Mouse (Mus musculus): Measurements from ENCODE around the gene Ppp1r3c. TPM values are rescaled to one million over a fixed set of nuclear protein-coding genes. Genes with fewer than 3 reads are reported as not detected.

The Ppp1r3c gene
- polyA plus RNA-seq, 1 experiment from 2014 or later, result 30.6 TPM

DNA sequence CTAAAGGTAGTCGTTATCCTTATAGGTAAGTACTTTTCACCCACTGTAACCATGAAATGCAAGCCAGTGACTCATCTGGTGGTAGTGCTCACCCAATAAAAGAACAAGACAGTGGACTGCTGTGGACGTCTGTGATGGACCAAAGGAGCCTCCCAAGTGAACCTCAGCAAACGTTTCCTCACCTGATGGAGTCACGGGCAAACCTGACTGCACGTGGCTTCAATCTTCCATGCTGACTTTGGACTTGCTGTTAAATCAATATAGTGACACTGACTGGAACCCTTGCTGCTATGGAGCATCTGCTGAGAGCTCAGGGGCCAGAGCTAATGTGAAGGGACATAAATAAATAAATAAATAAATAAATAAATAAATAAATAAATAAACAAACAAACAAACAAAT is 44.5 kb downstream of the Ppp1r3c start:
- no peaks in the 10 kb centered on the region for H3K36me3 ChIP-seq (ENCODE audit: control insufficient read depth, insufficient read depth, low read length)
- no peak overlapping the region for H3K4me2 ChIP-seq (ENCODE audit: low read length)
- no peak overlapping the region for H3K4me3 ChIP-seq (ENCODE audit: low read length)
- H3K9me3 ChIP-seq (ENCODE audit: control insufficient read depth, low read length), result no peaks in the 10 kb centered on the region
- no peaks in the 10 kb centered on the region for H3K27me3 ChIP-seq (replicated peaks; ENCODE audit: control insufficient read depth, insufficient read depth, low read length)
- 89% methylated on average over 5 of the region's 5 CpGs for WGBS
- peaks cover 6% of the 10 kb centered on the region for H3K4me1 ChIP-seq (ENCODE audit: control insufficient read depth, insufficient read depth, low read depth, low read length)
- ATAC-seq, result no peak
- H3K9ac ChIP-seq (ENCODE audit: low read depth, low read length), result no peak overlapping the region
- H3K27ac ChIP-seq (ENCODE audit: low read depth, low read length), result no peak overlapping the region

GRCm38 (mm10) chr19:36691245-36691644 is 45.2 kb downstream of the Ppp1r3c start:
- no peak overlapping the region for H3K27ac ChIP-seq (ENCODE audit: low read depth, low read length)
- no peaks in the 10 kb centered on the region for H3K27me3 ChIP-seq (replicated peaks; ENCODE audit: control insufficient read depth, insufficient read depth, low read length)
- H3K9ac ChIP-seq (ENCODE audit: low read depth, low read length), result no peak overlapping the region
- ATAC-seq, result no peak
- no peak overlapping the region for H3K4me2 ChIP-seq (ENCODE audit: low read length)
- no peaks in the 10 kb centered on the region for H3K9me3 ChIP-seq (ENCODE audit: control insufficient read depth, low read length)
- 92% methylated on average over 2 of the region's 2 CpGs for WGBS
- H3K36me3 ChIP-seq (ENCODE audit: control insufficient read depth, insufficient read depth, low read length), result no peaks in the 10 kb centered on the region
- no peak overlapping the region for H3K4me3 ChIP-seq (ENCODE audit: low read length)
- H3K4me1 ChIP-seq (ENCODE audit: control insufficient read depth, insufficient read depth, low read depth, low read length), result peaks cover 4% of the 10 kb centered on the region

GRCm38 (mm10) chr19:36689205-36689604 is 47.2 kb downstream of the Ppp1r3c start:
- no peak overlapping the region for H3K4me3 ChIP-seq (ENCODE audit: low read length)
- ATAC-seq, result 0 out of 2 replicates have a peak, but pooled peaks have one; percentile 21
- peak overlapping the region; percentile 68; the same call in 1 of the 2 replicates for H3K27ac ChIP-seq (ENCODE audit: low read depth, low read length)
- peaks cover 4% of the 10 kb centered on the region for H3K4me1 ChIP-seq (ENCODE audit: control insufficient read depth, insufficient read depth, low read depth, low read length)
- H3K4me2 ChIP-seq (ENCODE audit: low read length), result no peak overlapping the region
- no peaks in the 10 kb centered on the region for H3K27me3 ChIP-seq (replicated peaks; ENCODE audit: control insufficient read depth, insufficient read depth, low read length)
- H3K36me3 ChIP-seq (ENCODE audit: control insufficient read depth, insufficient read depth, low read length), result no peaks in the 10 kb centered on the region
- 32% methylated on average over 5 of the region's 5 CpGs for WGBS
- H3K9me3 ChIP-seq (ENCODE audit: control insufficient read depth, low read length), result no peaks in the 10 kb centered on the region
- no peak overlapping the region for H3K9ac ChIP-seq (ENCODE audit: low read depth, low read length)

GRCm38 (mm10) chr19:36687843-36688637 is 48.4 kb downstream of the Ppp1r3c start:
- 48% methylated on average over 8 of the region's 8 CpGs for WGBS
- no peaks in the 10 kb centered on the region for H3K27me3 ChIP-seq (replicated peaks; ENCODE audit: control insufficient read depth, insufficient read depth, low read length)
- no peak overlapping the region for H3K4me2 ChIP-seq (ENCODE audit: low read length)
- peak; percentile 79 for ATAC-seq
- H3K9ac ChIP-seq (ENCODE audit: low read depth, low read length), result no peak overlapping the region
- H3K27ac ChIP-seq (ENCODE audit: low read depth, low read length), result peak overlapping the region; percentile 68
- H3K4me1 ChIP-seq (ENCODE audit: control insufficient read depth, insufficient read depth, low read depth, low read length), result peaks cover 4% of the 10 kb centered on the region
- no peak overlapping the region for H3K4me3 ChIP-seq (ENCODE audit: low read length)
- H3K9me3 ChIP-seq (ENCODE audit: control insufficient read depth, low read length), result no peaks in the 10 kb centered on the region
- H3K36me3 ChIP-seq (ENCODE audit: control insufficient read depth, insufficient read depth, low read length), result no peaks in the 10 kb centered on the region

GRCm38 (mm10) chr19:36687044-36687443 is 49.4 kb downstream of the Ppp1r3c start:
- 77% methylated on average over 9 of the region's 9 CpGs for WGBS
- Histone ChIP-seq H3K27me3 (replicated peaks; ENCODE audit: control insufficient read depth, insufficient read depth, low read length) (no peaks in the 10 kb centered on the region), H3K4me3 (ENCODE audit: low read length) (no peak overlapping the region), H3K9ac (ENCODE audit: low read depth, low read length) (no peak overlapping the region), H3K36me3 (ENCODE audit: control insufficient read depth, insufficient read depth, low read length) (no peaks in the 10 kb centered on the region), H3K9me3 (ENCODE audit: control insufficient read depth, low read length) (no peaks in the 10 kb centered on the region), H3K27ac (ENCODE audit: low read depth, low read length) (no peak overlapping the region), H3K4me1 (ENCODE audit: control insufficient read depth, insufficient read depth, low read depth, low read length) (peaks cover 4% of the 10 kb centered on the region), H3K4me2 (ENCODE audit: low read length) (no peak overlapping the region)
- ATAC-seq, result no peak

DNA sequence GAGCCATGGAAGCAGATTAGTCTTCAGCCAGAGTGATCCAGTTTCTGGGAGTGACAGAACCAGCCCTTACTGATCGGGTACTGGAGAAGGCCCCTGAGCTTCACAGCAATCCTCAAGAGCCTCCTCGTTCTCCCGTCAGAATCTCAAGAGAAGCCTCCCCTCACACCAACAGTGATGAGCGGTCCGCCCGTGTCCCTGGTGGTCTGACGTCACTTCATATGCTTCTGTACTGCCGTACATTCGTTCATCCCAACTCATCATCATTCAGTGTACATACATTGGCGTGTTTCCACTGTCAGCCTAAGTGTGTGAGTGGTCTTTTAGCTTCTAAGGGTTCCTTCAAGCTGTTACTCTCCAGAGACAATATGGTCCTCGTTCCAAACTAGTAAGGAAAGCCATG is 50.4 kb downstream of the Ppp1r3c start:
- Histone ChIP-seq H3K27ac (ENCODE audit: low read depth, low read length) (no peak overlapping the region), H3K4me3 (ENCODE audit: low read length) (no peak overlapping the region), H3K27me3 (replicated peaks; ENCODE audit: control insufficient read depth, insufficient read depth, low read length) (no peaks in the 10 kb centered on the region), H3K9me3 (ENCODE audit: control insufficient read depth, low read length) (no peaks in the 10 kb centered on the region), H3K36me3 (ENCODE audit: control insufficient read depth, insufficient read depth, low read length) (no peaks in the 10 kb centered on the region), H3K4me2 (ENCODE audit: low read length) (no peak overlapping the region), H3K9ac (ENCODE audit: low read depth, low read length) (no peak overlapping the region), H3K4me1 (ENCODE audit: control insufficient read depth, insufficient read depth, low read depth, low read length) (peaks cover 4% of the 10 kb centered on the region)
- WGBS, result 85% methylated on average over 11 of the region's 11 CpGs
- no peak for ATAC-seq

DNA sequence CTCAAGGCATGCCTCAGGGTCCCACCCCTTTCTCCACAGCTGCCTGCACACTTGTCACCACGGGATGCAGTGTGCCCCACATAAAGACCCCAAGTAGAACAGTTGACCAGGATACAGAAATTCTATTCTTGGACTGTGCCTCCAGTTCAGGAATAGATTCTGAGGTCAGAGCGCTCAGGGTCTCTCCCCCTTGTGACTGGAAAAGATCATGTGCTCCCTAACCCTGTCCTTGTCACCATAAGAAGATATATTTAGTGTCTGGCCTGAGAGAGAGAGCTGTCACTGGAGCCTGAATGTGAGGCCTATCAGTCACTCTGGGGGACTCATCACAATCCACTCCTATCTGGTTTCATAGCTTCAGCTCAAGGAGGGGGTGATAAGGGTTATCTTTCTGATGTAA is 53.9 kb downstream of the Ppp1r3c start:
- no peak overlapping the region for H3K27ac ChIP-seq (ENCODE audit: low read depth, low read length)
- H3K9ac ChIP-seq (ENCODE audit: low read depth, low read length), result no peak overlapping the region
- ATAC-seq, result no peak
- H3K9me3 ChIP-seq (ENCODE audit: control insufficient read depth, low read length), result no peaks in the 10 kb centered on the region
- no peaks in the 10 kb centered on the region for H3K36me3 ChIP-seq (ENCODE audit: control insufficient read depth, insufficient read depth, low read length)
- WGBS, result 77% methylated on average over 2 of the region's 2 CpGs
- no peak overlapping the region for H3K4me3 ChIP-seq (ENCODE audit: low read length)
- no peaks in the 10 kb centered on the region for H3K27me3 ChIP-seq (replicated peaks; ENCODE audit: control insufficient read depth, insufficient read depth, low read length)
- no peak overlapping the region for H3K4me2 ChIP-seq (ENCODE audit: low read length)
- H3K4me1 ChIP-seq (ENCODE audit: control insufficient read depth, insufficient read depth, low read depth, low read length), result peaks cover 15% of the 10 kb centered on the region

Other genes with a start within 250 kb of the Ppp1r3c start
- 8.6 and 8.8 TPM in 2 replicates for gene Hectd2, start 182.0 kb downstream of the Ppp1r3c start, polyA plus RNA-seq (2015; fragmentation: Nextera tagmentation; extraction: Ambion mirVana)
- gene Tnks2, start 97.6 kb upstream of the Ppp1r3c start, polyA plus RNA-seq (2015; fragmentation: Nextera tagmentation; extraction: Ambion mirVana), result 19.0 and 36.7 TPM in 2 replicates
- gene Fgfbp3, start 183.0 kb upstream of the Ppp1r3c start, polyA plus RNA-seq (2015; fragmentation: Nextera tagmentation; extraction: Ambion mirVana), result 28.2 and 44.1 TPM in 2 replicates
- gene Btaf1, start 189.4 kb upstream of the Ppp1r3c start, polyA plus RNA-seq (2015; fragmentation: Nextera tagmentation; extraction: Ambion mirVana), result 6.6 and 8.7 TPM in 2 replicates

Measured in hindbrain, embryonic 16.5 days (tissue).